ENCODE assay signal across 24 mouse cellular contexts in the genomic region with DNA sequence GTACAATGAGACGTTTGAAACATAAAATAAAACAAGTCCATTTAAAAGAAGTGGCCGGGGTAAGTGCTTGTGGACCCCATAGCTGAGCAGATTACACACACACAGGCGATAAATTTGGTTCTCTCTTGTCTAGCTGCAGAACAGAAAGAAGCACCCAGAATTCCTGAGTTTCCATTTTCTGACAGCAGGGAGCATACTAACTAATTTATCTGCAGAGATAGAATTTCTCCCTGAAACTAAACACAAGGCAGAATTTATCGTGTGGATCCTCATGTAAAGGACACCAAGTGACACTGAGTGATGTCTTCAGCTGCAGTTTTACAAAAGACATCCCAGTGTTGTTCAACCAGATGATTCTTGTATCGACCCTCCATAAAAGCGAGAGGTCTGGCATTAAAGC.
DNase-seq lines count a peak whose midpoint lies in the region; ATAC-seq and TF ChIP-seq lines count a peak whose summit lies in the region.
"Had no signal": no experiment of that assay in that cellular context is flagged by ENCODE, and none has a peak within 500 bp of the region (broad histone marks: within the 10 kb centered on the region; RNA-seq: fewer than 3 reads in every experiment).

No protein-coding gene starts in this region.

- no peak for DNase-seq in forebrain, embryonic 10.5 days (ENCODE audit: extremely low spot score, low spot score)
- no peak for DNase-seq in layer of hippocampus, adult 2 months (ENCODE audit: low spot score in 2 of 2)
- no peak for DNase-seq in layer of hippocampus, postnatal 10 days (ENCODE audit: low spot score in 2 of 2)
- no peak for DNase-seq in heart, adult 18-20 months
- DNase-seq: adrenal gland, adult 2 months; cerebellum, adult 8-10 months; gastrocnemius, postnatal 25 days; heart, postnatal 4 days; kidney, adult 18-20 months; kidney, postnatal 36 days; layer of hippocampus, adult 9-11 months; liver, embryonic 13.5 days; right cerebral cortex, postnatal 4 days; thymus, postnatal 14 days had no signal

- no peak for TF ChIP-seq EP300 in ES-Bruce4 (IDR thresholded peaks at IDR 0.05; ENCODE audit: insufficient read depth, low read depth, low read length)

- no peaks in the 10 kb centered on the region for H3K27me3 ChIP-seq in forebrain, embryonic 16.5 days (replicated peaks; ENCODE audit: control insufficient read depth, insufficient read depth, low read length)
- H3K27me3 ChIP-seq in forebrain, embryonic 10.5 days (ENCODE audit: poor library complexity, severe bottlenecking): no peaks in the 10 kb centered on the region
- no peaks in the 10 kb centered on the region for H3K27me3 ChIP-seq in ES-Bruce4 (ENCODE audit: control insufficient read depth, insufficient read depth, low read length, poor library complexity, severe bottlenecking)
- H3K27me3 ChIP-seq in neural tube, embryonic 14.5 days (ENCODE audit: control insufficient read depth, insufficient read depth, low read length): no peaks in the 10 kb centered on the region
- H3K27me3 ChIP-seq: liver, embryonic 13.5 days; lung, embryonic 15.5 days; midbrain, embryonic 12.5 days had no signal

- ATAC-seq in forebrain, embryonic 16.5 days: no peak
- 0 out of 2 replicates have a peak, but pooled peaks have one; percentile 32 for ATAC-seq in neural tube, embryonic 14.5 days (ENCODE audit: low read depth)

- peak; percentile 67 for TF ChIP-seq CTCF in layer of hippocampus, adult 2 months (conservative IDR thresholded peaks at IDR 0.05)
- TF ChIP-seq CTCF in ES-Bruce4 (IDR thresholded peaks at IDR 0.05; ENCODE audit: low read depth, low read length): no peak

- WGBS in forebrain, embryonic 16.5 days: 55% methylated on average over 6 of the region's 6 CpGs
- WGBS in forebrain, embryonic 10.5 days: 83% methylated on average over 6 of the region's 6 CpGs
- WGBS in neural tube, embryonic 14.5 days: 44% methylated on average over 6 of the region's 6 CpGs

- H3K27ac ChIP-seq in forebrain, embryonic 16.5 days (ENCODE audit: low read length): 0 out of 2 replicates have a peak overlapping the region, but pooled peaks have one; percentile 23
- H3K27ac ChIP-seq in forebrain, embryonic 10.5 days: no peak overlapping the region
- peak overlapping the region; percentile 47; the same call in 1 of the 2 replicates for H3K27ac ChIP-seq in layer of hippocampus, adult 2 months
- H3K27ac ChIP-seq in ES-Bruce4 (ENCODE audit: insufficient read depth, low read length): peak overlapping the region; percentile 59
- no peak overlapping the region for H3K27ac ChIP-seq in neural tube, embryonic 14.5 days (ENCODE audit: low read depth, low read length)
- H3K27ac ChIP-seq: heart, embryonic 15.5 days; limb, embryonic 13.5 days; liver, embryonic 13.5 days; lung, embryonic 15.5 days; macrophage; midbrain, embryonic 12.5 days had no signal

- 0 out of 2 replicates have a peak overlapping the region, but pooled peaks have one; percentile 9 for H3K9ac ChIP-seq in forebrain, embryonic 16.5 days (replicated peaks; ENCODE audit: low read depth, low read length)
- no peak overlapping the region for H3K9ac ChIP-seq in ES-Bruce4 (ENCODE audit: low read depth, poor library complexity, severe bottlenecking)
- H3K9ac ChIP-seq in neural tube, embryonic 14.5 days (replicated peaks; ENCODE audit: low read depth, low read length): no peak overlapping the region
- H3K9ac ChIP-seq: heart, embryonic 15.5 days; limb, embryonic 13.5 days; liver, embryonic 13.5 days; lung, embryonic 15.5 days; midbrain, embryonic 12.5 days had no signal

- H3K36me3 ChIP-seq in forebrain, embryonic 16.5 days (ENCODE audit: control insufficient read depth, insufficient read depth): no peaks in the 10 kb centered on the region
- no peaks in the 10 kb centered on the region for H3K36me3 ChIP-seq in forebrain, embryonic 10.5 days (replicated peaks)
- no peaks in the 10 kb centered on the region for H3K36me3 ChIP-seq in ES-Bruce4 (ENCODE audit: control insufficient read depth, insufficient read depth, low read length, poor library complexity, severe bottlenecking)
- H3K36me3 ChIP-seq in neural tube, embryonic 14.5 days (ENCODE audit: control insufficient read depth, insufficient read depth, low read length): no peaks in the 10 kb centered on the region
- H3K36me3 ChIP-seq: embryonic facial prominence, embryonic 10.5 days; heart, embryonic 15.5 days; limb, embryonic 13.5 days; liver, embryonic 13.5 days; lung, embryonic 15.5 days; midbrain, embryonic 12.5 days had no signal

- H3K4me3 ChIP-seq in forebrain, embryonic 16.5 days (replicated peaks; ENCODE audit: low read length): no peak overlapping the region
- no peak overlapping the region for H3K4me3 ChIP-seq in forebrain, embryonic 10.5 days
- H3K4me3 ChIP-seq in layer of hippocampus, adult 2 months: no peak overlapping the region
- H3K4me3 ChIP-seq in ES-Bruce4 (ENCODE audit: low read depth, low read length): no peak overlapping the region
- H3K4me3 ChIP-seq in neural tube, embryonic 14.5 days (ENCODE audit: low read depth, low read length): no peak overlapping the region
- H3K4me3 ChIP-seq: embryonic facial prominence, embryonic 10.5 days; erythroblast, embryonic 14.5 days; heart, embryonic 15.5 days; limb, embryonic 13.5 days; liver, embryonic 13.5 days; lung, embryonic 15.5 days; midbrain, embryonic 12.5 days had no signal

- no peak overlapping the region for H3K4me2 ChIP-seq in forebrain, embryonic 16.5 days (ENCODE audit: low read length)
- H3K4me2 ChIP-seq in neural tube, embryonic 14.5 days (ENCODE audit: low read depth, low read length): no peak overlapping the region
- H3K4me2 ChIP-seq: heart, embryonic 15.5 days; limb, embryonic 13.5 days; liver, embryonic 13.5 days; lung, embryonic 15.5 days; midbrain, embryonic 12.5 days had no signal

- H3K9me3 ChIP-seq in forebrain, embryonic 16.5 days (ENCODE audit: control insufficient read depth, low read length): no peaks in the 10 kb centered on the region
- no peaks in the 10 kb centered on the region for H3K9me3 ChIP-seq in forebrain, embryonic 10.5 days
- H3K9me3 ChIP-seq in ES-Bruce4 (replicated peaks; ENCODE audit: control insufficient read depth, insufficient read depth, low read length, poor library complexity, severe bottlenecking): no peaks in the 10 kb centered on the region
- no peaks in the 10 kb centered on the region for H3K9me3 ChIP-seq in neural tube, embryonic 14.5 days (ENCODE audit: control insufficient read depth, low read length)
- H3K9me3 ChIP-seq: embryonic facial prominence, embryonic 10.5 days; heart, embryonic 15.5 days; limb, embryonic 13.5 days; liver, embryonic 13.5 days; lung, embryonic 15.5 days; midbrain, embryonic 12.5 days had no signal

- no peak for TF ChIP-seq POLR2A in ES-Bruce4 (IDR thresholded peaks at IDR 0.05; ENCODE audit: insufficient read depth, low read length)

- peaks cover 14% of the 10 kb centered on the region for H3K4me1 ChIP-seq in forebrain, embryonic 16.5 days (replicated peaks; ENCODE audit: control insufficient read depth, insufficient read depth, low read length)
- peaks cover 24% of the 10 kb centered on the region for H3K4me1 ChIP-seq in forebrain, embryonic 10.5 days
- no peaks in the 10 kb centered on the region for H3K4me1 ChIP-seq in ES-Bruce4 (ENCODE audit: control insufficient read depth, insufficient read depth, low read length)
- H3K4me1 ChIP-seq in neural tube, embryonic 14.5 days (ENCODE audit: control insufficient read depth, insufficient read depth, low read length): no peaks in the 10 kb centered on the region; the same call in none of the 2 replicates
- H3K4me1 ChIP-seq: liver, embryonic 13.5 days; lung, embryonic 15.5 days had no signal

Comparison
In these comparisons a context has a peak if more than half of its experiments do, and no peak if none do; other contexts are left out.
1. H3K27ac ChIP-seq: peak in forebrain, embryonic 16.5 days (single experiment), layer of hippocampus, adult 2 months (single experiment) and ES-Bruce4 (single experiment); none in forebrain, embryonic 10.5 days (single experiment) and neural tube, embryonic 14.5 days (single experiment).